In genomic region chr2:80404770-80405169, GRCm38 (mm10) we compare ENCODE assay signal across 23 mouse cellular contexts. TPM values are rescaled to one million over a fixed set of nuclear protein-coding genes. Genes with fewer than 3 reads are reported as not detected.
DNase-seq lines count a peak whose midpoint lies in the region; ATAC-seq and TF ChIP-seq lines count a peak whose summit lies in the region.
"Had no signal": no experiment of that assay in that cellular context is flagged by ENCODE, and none has a peak within 500 bp of the region (broad histone marks: within the 10 kb centered on the region; RNA-seq: fewer than 3 reads in every experiment).

No protein-coding gene starts in this region.

- 12% methylated on average over 5 of the region's 5 CpGs for WGBS in neural tube, embryonic 12.5 days
- 15% methylated on average over 5 of the region's 5 CpGs for WGBS in neural tube, embryonic 15.5 days
- WGBS in embryonic facial prominence, embryonic 12.5 days, result 8% methylated on average over 5 of the region's 5 CpGs
- 1% methylated on average over 5 of the region's 5 CpGs for WGBS in limb, embryonic 11.5 days
- 11% methylated on average over 5 of the region's 5 CpGs for WGBS in stomach, postnatal 0 days
- 52% methylated on average over 5 of the region's 5 CpGs for WGBS in liver, embryonic 12.5 days (ENCODE audit: insufficient replicate concordance)

- no peak overlapping the region for H3K4me3 ChIP-seq in neural tube, embryonic 12.5 days
- H3K4me3 ChIP-seq in neural tube, embryonic 15.5 days (replicated peaks), result no peak overlapping the region
- H3K4me3 ChIP-seq in embryonic facial prominence, embryonic 12.5 days, result no peak overlapping the region
- H3K4me3 ChIP-seq in limb, embryonic 11.5 days (ENCODE audit: low read depth, low read length), result no peak overlapping the region
- H3K4me3 ChIP-seq in stomach, postnatal 0 days (ENCODE audit: low read depth, low read length), result no peak overlapping the region
- H3K4me3 ChIP-seq in liver, embryonic 12.5 days, result no peak overlapping the region
- H3K4me3 ChIP-seq: heart, embryonic 13.5 days; hindbrain, embryonic 13.5 days; liver, embryonic 13.5 days had no signal

- H3K9me3 ChIP-seq in neural tube, embryonic 12.5 days, result no peaks in the 10 kb centered on the region
- H3K9me3 ChIP-seq in neural tube, embryonic 15.5 days (replicated peaks), result no peaks in the 10 kb centered on the region
- H3K9me3 ChIP-seq in embryonic facial prominence, embryonic 12.5 days, result no peaks in the 10 kb centered on the region
- H3K9me3 ChIP-seq in limb, embryonic 11.5 days (ENCODE audit: control insufficient read depth, low read length), result no peaks in the 10 kb centered on the region
- H3K9me3 ChIP-seq in stomach, postnatal 0 days (ENCODE audit: control insufficient read depth, low read length), result no peaks in the 10 kb centered on the region
- no peaks in the 10 kb centered on the region for H3K9me3 ChIP-seq in liver, embryonic 12.5 days (replicated peaks)
- H3K9me3 ChIP-seq: heart, embryonic 13.5 days; hindbrain, embryonic 13.5 days; liver, embryonic 13.5 days had no signal

- no peak for TF ChIP-seq CTCF in stomach, postnatal 0 days (IDR thresholded peaks at IDR 0.05; ENCODE audit: low read depth)

- peaks cover 10% of the 10 kb centered on the region for H3K4me1 ChIP-seq in neural tube, embryonic 12.5 days
- H3K4me1 ChIP-seq in neural tube, embryonic 15.5 days, result peaks cover 3% of the 10 kb centered on the region; the same call in 1 of the 2 replicates
- peaks cover 35% of the 10 kb centered on the region for H3K4me1 ChIP-seq in embryonic facial prominence, embryonic 12.5 days
- H3K4me1 ChIP-seq in limb, embryonic 11.5 days (ENCODE audit: control insufficient read depth, insufficient read depth, low read length), result peaks cover 23% of the 10 kb centered on the region
- H3K4me1 ChIP-seq in stomach, postnatal 0 days (replicated peaks; ENCODE audit: control insufficient read depth, insufficient read depth), result no peaks in the 10 kb centered on the region
- no peaks in the 10 kb centered on the region for H3K4me1 ChIP-seq in liver, embryonic 12.5 days
- H3K4me1 ChIP-seq: heart, embryonic 13.5 days; hindbrain, embryonic 13.5 days; liver, embryonic 13.5 days had no signal

- H3K27ac ChIP-seq in neural tube, embryonic 12.5 days, result no peak overlapping the region
- no peak overlapping the region for H3K27ac ChIP-seq in neural tube, embryonic 15.5 days (replicated peaks)
- H3K27ac ChIP-seq in embryonic facial prominence, embryonic 12.5 days, result peak overlapping the region; percentile 70; the same call in 1 of the 2 replicates
- H3K27ac ChIP-seq in limb, embryonic 11.5 days (replicated peaks; ENCODE audit: low read depth, low read length), result 0 out of 2 replicates have a peak overlapping the region, but pooled peaks have one; percentile 81
- no peak overlapping the region for H3K27ac ChIP-seq in stomach, postnatal 0 days (replicated peaks)
- H3K27ac ChIP-seq in liver, embryonic 12.5 days, result no peak overlapping the region
- H3K27ac ChIP-seq: heart, embryonic 13.5 days; hindbrain, embryonic 13.5 days; liver, embryonic 13.5 days had no signal

- no peak for TF ChIP-seq EP300 in stomach, postnatal 0 days (optimal IDR thresholded peaks at IDR 0.05)

- no peak overlapping the region for H3K4me2 ChIP-seq in neural tube, embryonic 12.5 days (replicated peaks)
- no peak overlapping the region for H3K4me2 ChIP-seq in neural tube, embryonic 15.5 days
- H3K4me2 ChIP-seq in embryonic facial prominence, embryonic 12.5 days (replicated peaks), result no peak overlapping the region
- no peak overlapping the region for H3K4me2 ChIP-seq in limb, embryonic 11.5 days (ENCODE audit: low read depth, severe bottlenecking)
- H3K4me2 ChIP-seq in stomach, postnatal 0 days (replicated peaks; ENCODE audit: low read depth), result 0 out of 2 replicates have a peak overlapping the region, but pooled peaks have one; percentile 20
- no peak overlapping the region for H3K4me2 ChIP-seq in liver, embryonic 12.5 days
- H3K4me2 ChIP-seq: heart, embryonic 13.5 days; hindbrain, embryonic 13.5 days; liver, embryonic 13.5 days; lung, embryonic 14.5 days had no signal

- H3K9ac ChIP-seq in neural tube, embryonic 12.5 days, result no peak overlapping the region
- no peak overlapping the region for H3K9ac ChIP-seq in neural tube, embryonic 15.5 days (replicated peaks)
- no peak overlapping the region for H3K9ac ChIP-seq in embryonic facial prominence, embryonic 12.5 days
- no peak overlapping the region for H3K9ac ChIP-seq in limb, embryonic 11.5 days (ENCODE audit: low read length)
- H3K9ac ChIP-seq in stomach, postnatal 0 days (ENCODE audit: low read length), result no peak overlapping the region
- H3K9ac ChIP-seq in liver, embryonic 12.5 days, result no peak overlapping the region
- H3K9ac ChIP-seq: forebrain, postnatal 0 days; heart, embryonic 13.5 days; hindbrain, embryonic 13.5 days; liver, embryonic 13.5 days; lung, embryonic 14.5 days had no signal

- peaks cover 16% of the 10 kb centered on the region for H3K27me3 ChIP-seq in neural tube, embryonic 12.5 days (replicated peaks)
- H3K27me3 ChIP-seq in neural tube, embryonic 15.5 days (replicated peaks), result peaks cover 13% of the 10 kb centered on the region; the same call in 1 of the 2 replicates
- no peaks in the 10 kb centered on the region for H3K27me3 ChIP-seq in embryonic facial prominence, embryonic 12.5 days
- no peaks in the 10 kb centered on the region for H3K27me3 ChIP-seq in limb, embryonic 11.5 days (ENCODE audit: control insufficient read depth, insufficient read depth, low read length)
- H3K27me3 ChIP-seq in stomach, postnatal 0 days (ENCODE audit: control insufficient read depth, insufficient read depth, low read length), result no peaks in the 10 kb centered on the region
- H3K27me3 ChIP-seq in liver, embryonic 12.5 days (replicated peaks), result no peaks in the 10 kb centered on the region
- H3K27me3 ChIP-seq: heart, embryonic 13.5 days; liver, embryonic 13.5 days had no signal

- DNase-seq in limb, embryonic 11.5 days (ENCODE audit: low spot score), result peak; percentile 74
- DNase-seq in stomach, postnatal 0 days (ENCODE audit: low spot score), result no peak
- DNase-seq in urinary bladder, postnatal 14 days (ENCODE audit: low spot score), result no peak
- DNase-seq in retina, embryonic 14.5 days (ENCODE audit: low spot score), result no peak
- DNase-seq: adrenal gland, adult 2 months; cerebellum, adult 9-10 months; forebrain, postnatal 0 days; heart, adult 18-20 months; kidney, postnatal 4 days; layer of hippocampus, adult 9-11 months; liver, embryonic 13.5 days; lung, embryonic 14.5 days; lung, postnatal 36 days; retina, postnatal 1 day; thymus, postnatal 4 days had no signal

- H3K36me3 ChIP-seq in neural tube, embryonic 12.5 days, result no peaks in the 10 kb centered on the region
- H3K36me3 ChIP-seq in neural tube, embryonic 15.5 days, result no peaks in the 10 kb centered on the region
- no peaks in the 10 kb centered on the region for H3K36me3 ChIP-seq in embryonic facial prominence, embryonic 12.5 days
- no peaks in the 10 kb centered on the region for H3K36me3 ChIP-seq in limb, embryonic 11.5 days (ENCODE audit: control insufficient read depth, insufficient read depth, low read length)
- H3K36me3 ChIP-seq in stomach, postnatal 0 days (ENCODE audit: control insufficient read depth, insufficient read depth, low read length), result no peaks in the 10 kb centered on the region
- no peaks in the 10 kb centered on the region for H3K36me3 ChIP-seq in liver, embryonic 12.5 days
- H3K36me3 ChIP-seq: heart, embryonic 13.5 days; hindbrain, embryonic 13.5 days; liver, embryonic 13.5 days had no signal

- 0 out of 2 replicates have a peak, but pooled peaks have one; percentile 29 for ATAC-seq in neural tube, embryonic 12.5 days (ENCODE audit: low FRiP score, low read depth)
- ATAC-seq in neural tube, embryonic 15.5 days (ENCODE audit: low FRiP score), result no peak
- ATAC-seq in embryonic facial prominence, embryonic 12.5 days (ENCODE audit: insufficient number of reproducible peaks, insufficient read depth, low FRiP score, low TSS enrichment), result 0 out of 2 replicates have a peak, but pooled peaks have one; percentile 58
- ATAC-seq in limb, embryonic 11.5 days (ENCODE audit: insufficient number of reproducible peaks, low FRiP score, low TSS enrichment, low read depth), result peak; percentile 71
- ATAC-seq in stomach, postnatal 0 days (ENCODE audit: low FRiP score, low TSS enrichment), result no peak
- ATAC-seq in liver, embryonic 12.5 days, result no peak
- ATAC-seq: forebrain, postnatal 0 days; intestine, embryonic 16.5 days; midbrain, embryonic 16.5 days had no signal

RNA-seq across cellular contexts. Expression of gene Frzb, which starts 42.7 kb away (rescaled TPM):
- polyA plus RNA-seq in neural tube, embryonic 12.5 days (2016; fragmentation: Nextera tagmentation; extraction: Ambion mirVana), result 39.4 and 43.9 TPM in 2 replicates
- 40.3 and 44.0 TPM in 2 replicates for polyA plus RNA-seq in neural tube, embryonic 15.5 days (2015; fragmentation: Nextera tagmentation; extraction: Ambion mirVana)
- 51.3 and 81.0 TPM in 2 replicates for polyA plus RNA-seq in embryonic facial prominence, embryonic 12.5 days (2016; fragmentation: Nextera tagmentation; extraction: Ambion mirVana)
- 118 and 120 TPM in 2 replicates for polyA plus RNA-seq in limb, embryonic 11.5 days (2014; fragmentation: Nextera tagmentation; extraction: Ambion mirVana)
- 1.1 and 1.6 TPM in 2 replicates for polyA plus RNA-seq in stomach, postnatal 0 days (2015; fragmentation: Nextera tagmentation; extraction: Ambion mirVana)
- polyA plus RNA-seq in liver, embryonic 12.5 days (2016; fragmentation: Nextera tagmentation; extraction: Ambion mirVana), result 1.5 and 1.6 TPM in 2 replicates

Comparison
In these comparisons a context has a peak if more than half of its experiments do, and no peak if none do; other contexts are left out.
1. ATAC-seq: peak in neural tube, embryonic 12.5 days (single experiment), embryonic facial prominence, embryonic 12.5 days (single experiment) and limb, embryonic 11.5 days (single experiment); none in neural tube, embryonic 15.5 days (single experiment), stomach, postnatal 0 days (single experiment) and liver, embryonic 12.5 days (single experiment).
2. H3K27ac ChIP-seq: peak in embryonic facial prominence, embryonic 12.5 days (single experiment) and limb, embryonic 11.5 days (single experiment); none in neural tube, embryonic 12.5 days (single experiment), neural tube, embryonic 15.5 days (single experiment), stomach, postnatal 0 days (single experiment) and liver, embryonic 12.5 days (single experiment).
3. RNA of gene Frzb, which starts 42.7 kb away (polyA plus RNA-seq): 118 to 120 TPM in limb, embryonic 11.5 days, 51.3 to 81.0 TPM in embryonic facial prominence, embryonic 12.5 days, 39.4 to 43.9 TPM in neural tube, embryonic 12.5 days and 40.3 to 44.0 TPM in neural tube, embryonic 15.5 days; 1.1 to 1.6 TPM in stomach, postnatal 0 days and 1.5 to 1.6 TPM in liver, embryonic 12.5 days; every median in the first group is over 10 times any median in the second.